Mouse (Mus musculus) embryonic facial prominence, embryonic 11.5 days (tissue): ENCODE measurements at regions not wholly inside any gene's neighbourhood (a gene's known extent, or its start where the extent isn't known, plus 50 kb on each side); places are given as distances from the start of the nearest gene placed in this dataset.

ENCODE experiments used
- ATAC-seq: fragments of 200-750 bp; cut with Nextera tagmentation; replicated peaks from 2 replicates; pipeline ENCODE4 v1.8.0; 2017; ENCODE audit warnings: low read depth; ENCODE audit not compliant: insufficient number of reproducible peaks, low FRiP score, low TSS enrichment
- DNase-seq: peaks from one replicate; pipeline ENCODE4 v3.0.0-alpha.2; 2015; ENCODE audit warnings: low spot score
- H3K27ac ChIP-seq: fragments of 300-500 bp; sonication (generic); replicated peaks from 2 replicates; pipeline ENCODE4 v1.5.1; 2014; ENCODE audit warnings: mild to moderate bottlenecking, low read depth, low read length, control low read depth
- H3K27me3 ChIP-seq: fragments of 300-500 bp; sonication (generic); 2 replicates; pipeline ENCODE4 v1.6.1; 2014; ENCODE audit warnings: mild to moderate bottlenecking, low read length, moderate library complexity, mixed read lengths; ENCODE audit not compliant: control insufficient read depth, insufficient read depth
- H3K36me3 ChIP-seq: fragments of 300-500 bp; sonication (generic); replicated peaks from 2 replicates; pipeline ENCODE4 v1.6.1; 2014; ENCODE audit warnings: low read depth, mild to moderate bottlenecking, low read length, moderate library complexity, mixed read lengths; ENCODE audit not compliant: control insufficient read depth, insufficient read depth
- H3K4me1 ChIP-seq: fragments of 300-500 bp; sonication (generic); 2 replicates; pipeline ENCODE4 v1.6.1; 2014; ENCODE audit warnings: low read length, mixed read lengths; ENCODE audit not compliant: control insufficient read depth, insufficient read depth
- H3K4me2 ChIP-seq: fragments of 300-500 bp; sonication (generic); 2 replicates; pipeline ENCODE4 v1.6.1; 2014; ENCODE audit warnings: low read depth, mild to moderate bottlenecking, control low read depth, low read length, moderate library complexity
- H3K4me3 ChIP-seq: fragments of 300-500 bp; sonication (generic); 2 replicates; pipeline ENCODE4 v1.5.1; 2014; ENCODE audit warnings: low read depth, low read length, control low read depth
- H3K9ac ChIP-seq: fragments of 300-500 bp; sonication (generic); replicated peaks from 2 replicates; pipeline ENCODE4 v1.6.1; 2014; ENCODE audit warnings: mild to moderate bottlenecking, control low read depth, low read length
- H3K9me3 ChIP-seq: fragments of 300-500 bp; sonication (generic); replicated peaks from 2 replicates; pipeline ENCODE4 v1.6.1; 2016; ENCODE audit warnings: mild to moderate bottlenecking, low read length, inconsistent platforms, mixed read lengths; ENCODE audit not compliant: control insufficient read depth
- WGBS: fragments of 180-500 bp; shearing (Covaris S2); extraction: QIAGEN DNeasy Blood & Tissue Kit; methylation state at CpG from one replicate; pipeline ENCODE4 v1.1.7; 2014; 5-methylcytosine and 5-hydroxymethylcytosine counted together

DNA sequence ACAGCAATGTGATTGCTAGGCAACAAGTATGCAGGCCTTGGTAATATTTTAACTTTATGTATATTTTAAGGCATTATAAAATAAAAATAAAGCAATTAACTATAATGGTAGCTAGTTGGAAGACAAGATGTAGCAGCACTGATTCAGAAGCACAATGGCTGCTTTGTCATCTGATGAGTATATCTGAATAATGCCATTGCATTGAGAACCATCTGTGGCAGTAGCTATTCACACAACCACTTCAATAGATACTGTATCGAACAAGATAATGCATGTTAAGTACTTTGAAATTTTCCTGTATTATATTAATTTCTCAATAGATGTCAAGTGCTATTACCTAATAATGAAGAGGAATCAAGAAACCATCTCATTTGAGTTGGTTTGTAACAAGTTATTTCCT is 923.1 kb downstream of the Fam181b start:
- Histone ChIP-seq H3K36me3 (no peaks in the 10 kb centered on the region), H3K9ac (no peak overlapping the region), H3K9me3 (no peaks in the 10 kb centered on the region), H3K4me2 (no peak overlapping the region), H3K4me1 (no peaks in the 10 kb centered on the region), H3K27me3 (no peaks in the 10 kb centered on the region), H3K4me3 (no peak overlapping the region), H3K27ac (no peak overlapping the region)
- no peak for ATAC-seq
- no peak for DNase-seq
- WGBS = 76% methylated on average over 1 of the region's 1 CpGs

- H3K36me3 ChIP-seq = no peaks in the 10 kb centered on the region
- no peak overlapping the region for H3K4me3 ChIP-seq
- H3K27me3 ChIP-seq = no peaks in the 10 kb centered on the region
- peak; percentile 20 for DNase-seq
- H3K4me2 ChIP-seq = no peak overlapping the region
- H3K9ac ChIP-seq = no peak overlapping the region
- no peaks in the 10 kb centered on the region for H3K9me3 ChIP-seq
- peak; percentile 72; the same call in 1 of the 2 replicates for ATAC-seq
- H3K4me1 ChIP-seq = no peaks in the 10 kb centered on the region
- H3K27ac ChIP-seq = no peak overlapping the region
- 9% methylated on average over 11 of the region's 11 CpGs for WGBS
Measured at GRCm38 (mm10) chr7:94042466-94043030, 962.9 kb downstream of the Fam181b start.

GRCm38 (mm10) chr7:94045428-94045827 is 965.8 kb downstream of the Fam181b start:
- Histone ChIP-seq H3K9ac (no peak overlapping the region), H3K27ac (no peak overlapping the region), H3K27me3 (no peaks in the 10 kb centered on the region), H3K9me3 (no peaks in the 10 kb centered on the region), H3K4me2 (no peak overlapping the region), H3K4me3 (no peak overlapping the region), H3K4me1 (no peaks in the 10 kb centered on the region), H3K36me3 (no peaks in the 10 kb centered on the region)
- 68% methylated on average over 2 of the region's 2 CpGs for WGBS
- DNase-seq (no peak), ATAC-seq (no peak)

GRCm38 (mm10) chr7:94046029-94046428 is 966.4 kb downstream of the Fam181b start:
- no peak overlapping the region for H3K4me3 ChIP-seq
- ATAC-seq = no peak
- no peaks in the 10 kb centered on the region for H3K9me3 ChIP-seq
- H3K9ac ChIP-seq = no peak overlapping the region
- no peak overlapping the region for H3K27ac ChIP-seq
- H3K4me1 ChIP-seq = no peaks in the 10 kb centered on the region
- DNase-seq = peak; percentile 50
- no peaks in the 10 kb centered on the region for H3K27me3 ChIP-seq
- no peak overlapping the region for H3K4me2 ChIP-seq
- H3K36me3 ChIP-seq = no peaks in the 10 kb centered on the region
- 48% methylated on average over 1 of the region's 1 CpGs for WGBS

GRCm38 (mm10) chr7:94061814-94062545 is 982.3 kb downstream of the Fam181b start:
- Histone ChIP-seq H3K4me2 (no peak overlapping the region), H3K4me1 (no peaks in the 10 kb centered on the region), H3K9me3 (no peaks in the 10 kb centered on the region), H3K27ac (no peak overlapping the region), H3K27me3 (no peaks in the 10 kb centered on the region), H3K4me3 (no peak overlapping the region), H3K36me3 (no peaks in the 10 kb centered on the region), H3K9ac (no peak overlapping the region)
- DNase-seq (no peak), ATAC-seq (no peak)
- 82% methylated on average over 3 of the region's 3 CpGs for WGBS
